Mouse (Mus musculus) CH12.LX (cell line): ENCODE results near the gene Slc25a33. TPM values are rescaled to one million over a fixed set of nuclear protein-coding genes. Genes with fewer than 3 reads are reported as not detected.
A peak's percentile ranks its signal among the peaks of the same experiment; 100 is the strongest.

ENCODE experiments used
- DNase-seq: peaks from one replicate; pipeline ENCODE4 v3.0.0-alpha.2; 2013; ENCODE audit errors: extremely low read depth
- H3K27ac ChIP-seq: 2 replicates; pipeline ENCODE4 v1.5.1; 2012; ENCODE audit warnings: low read depth, mild to moderate bottlenecking, control low read depth, moderate library complexity; ENCODE audit not compliant: insufficient read depth
- H3K27me3 ChIP-seq: replicated peaks from 2 replicates; pipeline ENCODE3; 2012; ENCODE audit warnings: inconsistent platforms
- H3K36me3 ChIP-seq, 2 experiments: replicated peaks in 1 of 2; 2 replicates each; pipeline versions ENCODE3 to v1.6.1; 2012; ENCODE audit warnings: inconsistent platforms in 1 of 2, low read length in 1 of 2, mild to moderate bottlenecking in 1 of 2, mixed read lengths in 1 of 2, moderate library complexity in 1 of 2; ENCODE audit not compliant: control insufficient read depth in 1 of 2, insufficient read depth in 1 of 2
- H3K4me1 ChIP-seq, 2 experiments: 2 replicates each; pipeline ENCODE4 v1.6.1; 2012; ENCODE audit warnings: inconsistent platforms in 1 of 2, moderate library complexity in 1 of 2; ENCODE audit not compliant: insufficient read depth in 2 of 2, control insufficient read depth in 1 of 2
- H3K4me2 ChIP-seq: 2 replicates; pipeline ENCODE4 v1.6.1; 2012; ENCODE audit warnings: low read depth, mild to moderate bottlenecking, control low read depth; ENCODE audit not compliant: poor library complexity, insufficient read depth, severe bottlenecking
- H3K4me3 ChIP-seq, 3 experiments: fragments of 150-350 bp in 1 of 3; sonication (generic) in 1 of 3; replicated peaks in 1 of 3; 2 replicates each; pipeline versions ENCODE3 to v1.5.1; 2011 to 2012; ENCODE audit warnings: low read depth in 2 of 3, low read length in 2 of 3, mild to moderate bottlenecking in 2 of 3, moderate library complexity in 2 of 3, control low read depth in 1 of 3, improper control_type of control experiment in 1 of 3, inconsistent platforms in 1 of 3, mixed read lengths in 1 of 3; ENCODE audit not compliant: poor library complexity in 1 of 3
- H3K79me2 ChIP-seq: replicated peaks from 2 replicates; pipeline ENCODE4 v1.6.1; 2012; ENCODE audit warnings: mild to moderate bottlenecking, moderate library complexity; ENCODE audit not compliant: control insufficient read depth, poor library complexity, insufficient read depth, severe bottlenecking; ENCODE audit errors: extremely low read depth
- H3K9ac ChIP-seq: 2 replicates; pipeline ENCODE4 v1.6.1; 2012; ENCODE audit warnings: low read depth, mild to moderate bottlenecking, control low read depth, moderate library complexity; ENCODE audit not compliant: insufficient read depth
- H3K9me3 ChIP-seq: replicated peaks from 2 replicates; pipeline ENCODE3; 2012; ENCODE audit warnings: low read length, inconsistent platforms, mixed read lengths
- BHLHE40 ChIP-seq: IDR thresholded peaks from 2 replicates; pipeline ENCODE4 v1.6.1; 2011; ENCODE audit warnings: mild to moderate bottlenecking, low read depth, low read length, improper control_type of control experiment
- CHD1 ChIP-seq: IDR thresholded peaks from 2 replicates; pipeline ENCODE4 v1.6.1; 2012; ENCODE audit warnings: low read depth, low read length, improper control_type of control experiment, inconsistent platforms
- CHD2 ChIP-seq: IDR thresholded peaks from 2 replicates; pipeline ENCODE4 v1.6.1; 2011; ENCODE audit warnings: low read length, improper control_type of control experiment
- CTCF ChIP-seq, 2 experiments: IDR thresholded peaks in 1 of 2; conservative IDR thresholded peaks in 1 of 2; 2 replicates each; pipeline ENCODE4 v1.5.1; 2011 to 2012; ENCODE audit warnings: low read depth in 2 of 2, low read length in 2 of 2, improper control_type of control experiment in 1 of 2, inconsistent platforms in 1 of 2, mild to moderate bottlenecking in 1 of 2, moderate library complexity in 1 of 2
- E2F4 ChIP-seq: IDR thresholded peaks from 2 replicates; pipeline ENCODE4 v1.6.1; 2011; ENCODE audit warnings: low read depth, low read length, improper control_type of control experiment; ENCODE audit not compliant: insufficient replicate concordance
- ETS1 ChIP-seq: conservative IDR thresholded peaks from 2 replicates; pipeline ENCODE4 v1.6.1; 2012; ENCODE audit warnings: low read depth, mild to moderate bottlenecking, inconsistent platforms, low read length, improper control_type of control experiment, moderate library complexity
- HCFC1 ChIP-seq: IDR thresholded peaks from 2 replicates; pipeline ENCODE4 v1.6.1; 2012; ENCODE audit warnings: low read depth, mild to moderate bottlenecking, inconsistent platforms, low read length, improper control_type of control experiment
- IRF4 ChIP-seq: IDR thresholded peaks from 2 replicates; pipeline ENCODE4 v1.6.1; 2014; ENCODE audit warnings: low read depth, mild to moderate bottlenecking, inconsistent platforms, low read length, improper control_type of control experiment
- JUN ChIP-seq: IDR thresholded peaks from 2 replicates; pipeline ENCODE4 v1.6.1; 2011; ENCODE audit warnings: low read depth, mild to moderate bottlenecking, low read length, improper control_type of control experiment, moderate library complexity; ENCODE audit not compliant: insufficient read depth
- KAT2A ChIP-seq: IDR thresholded peaks from 2 replicates; pipeline ENCODE4 v1.6.1; 2012; ENCODE audit warnings: low read length, improper control_type of control experiment, inconsistent platforms; ENCODE audit not compliant: insufficient replicate concordance
- MAFK ChIP-seq: IDR thresholded peaks from 2 replicates; pipeline ENCODE4 v1.6.1; 2011; ENCODE audit warnings: low read length, improper control_type of control experiment; ENCODE audit not compliant: insufficient replicate concordance
- MAX ChIP-seq: IDR thresholded peaks from 2 replicates; pipeline ENCODE4 v1.6.1; 2011; ENCODE audit warnings: low read length, improper control_type of control experiment
- MAZ ChIP-seq: IDR thresholded peaks from 2 replicates; pipeline ENCODE4 v1.6.1; 2012; ENCODE audit warnings: low read depth, mild to moderate bottlenecking, inconsistent platforms, low read length, improper control_type of control experiment, moderate library complexity
- MYC ChIP-seq: IDR thresholded peaks from 2 replicates; pipeline ENCODE4 v1.6.1; 2011; ENCODE audit warnings: low read depth, mild to moderate bottlenecking, improper control_type of control experiment, low read length
- NELFE ChIP-seq: IDR thresholded peaks from 2 replicates; pipeline ENCODE4 v1.6.1; 2011; ENCODE audit warnings: low read depth, low read length, improper control_type of control experiment
- PAX5 ChIP-seq: IDR thresholded peaks from 2 replicates; pipeline ENCODE4 v1.6.1; 2012; ENCODE audit warnings: low read length, inconsistent platforms, mixed read lengths
- POLR2A ChIP-seq: IDR thresholded peaks from 2 replicates; pipeline ENCODE4 v1.6.1; 2011; ENCODE audit warnings: low read depth, mild to moderate bottlenecking, improper control_type of control experiment, low read length
- POLR2AphosphoS2 ChIP-seq: IDR thresholded peaks from 2 replicates; pipeline ENCODE4 v1.6.1; 2011; ENCODE audit warnings: low read depth, low read length, improper control_type of control experiment
- RAD21 ChIP-seq: IDR thresholded peaks from 2 replicates; pipeline ENCODE4 v1.6.1; 2011; ENCODE audit warnings: low read depth, mild to moderate bottlenecking, low read length, improper control_type of control experiment, moderate library complexity
- RCOR1 ChIP-seq: conservative IDR thresholded peaks from 2 replicates; pipeline ENCODE4 v1.6.1; 2012; ENCODE audit warnings: low read depth, mild to moderate bottlenecking, inconsistent platforms, low read length, improper control_type of control experiment
- SIN3A ChIP-seq: IDR thresholded peaks from 2 replicates; pipeline ENCODE4 v1.6.1; 2012; ENCODE audit warnings: low read length, improper control_type of control experiment, inconsistent platforms
- USF1 ChIP-seq: IDR thresholded peaks from 2 replicates; pipeline ENCODE4 v1.6.1; 2014; ENCODE audit warnings: low read depth, mild to moderate bottlenecking, inconsistent platforms, low read length, improper control_type of control experiment
- USF2 ChIP-seq: conservative IDR thresholded peaks from 2 replicates; pipeline ENCODE4 v1.6.1; 2011; ENCODE audit warnings: low read depth, low read length, improper control_type of control experiment
- ZC3H11A ChIP-seq: IDR thresholded peaks from 2 replicates; pipeline ENCODE4 v1.6.1; 2012; ENCODE audit warnings: low read depth, mild to moderate bottlenecking, inconsistent platforms, low read length, improper control_type of control experiment
- ZKSCAN1 ChIP-seq: IDR thresholded peaks from 2 replicates; pipeline ENCODE4 v1.6.1; 2012; ENCODE audit warnings: low read depth, inconsistent platforms, low read length, improper control_type of control experiment, borderline replicate concordance
- ZNF384 ChIP-seq: IDR thresholded peaks from 2 replicates; pipeline ENCODE4 v1.6.1; 2012; ENCODE audit warnings: low read depth, low read length, improper control_type of control experiment, inconsistent platforms
- dilution Hi-C: fragments of 300-500 bp; cut with MboI; formaldehyde crosslinking; loops from 2 replicates; pipeline ENCODE4 v1.14.3; 2020; ENCODE audit warnings: low sequenced_read_pairs; ENCODE audit not compliant: extremely low pct_unique_long_range_greater_than_20kb, extremely low pct_ligation_motif_present
- in situ Hi-C: fragments of 300-500 bp; cut with MboI; formaldehyde crosslinking; loops from 3 replicates; pipeline ENCODE4 v1.14.3; 2019; ENCODE audit warnings: low sequenced_read_pairs, low pct_ligation_motif_present, low pct_unique_long_range_greater_than_20kb, mixed read lengths
- polyA plus RNA-seq: library from polyadenylated mRNA; unstranded; fragments of >175 nt; gene quantifications from 2 replicates; pipeline ENCODE4 v1.2.1, GENCODE M21; 2012; ENCODE audit warnings: low read depth; ENCODE audit not compliant: insufficient read length
- total RNA-seq, 2 experiments: library from RNA; depleted of rRNA; stranded (reverse); fragments of 300-350 nt in 1 of 2; fragments of >200 nt in 1 of 2; gene quantifications; 2 replicates each; pipeline ENCODE4 v1.2.3; 2012 to 2014

The Slc25a33 gene
- total and polyA plus RNA-seq, 3 experiments = 25.3 to 35.5 (median 32.4) TPM

DNA sequence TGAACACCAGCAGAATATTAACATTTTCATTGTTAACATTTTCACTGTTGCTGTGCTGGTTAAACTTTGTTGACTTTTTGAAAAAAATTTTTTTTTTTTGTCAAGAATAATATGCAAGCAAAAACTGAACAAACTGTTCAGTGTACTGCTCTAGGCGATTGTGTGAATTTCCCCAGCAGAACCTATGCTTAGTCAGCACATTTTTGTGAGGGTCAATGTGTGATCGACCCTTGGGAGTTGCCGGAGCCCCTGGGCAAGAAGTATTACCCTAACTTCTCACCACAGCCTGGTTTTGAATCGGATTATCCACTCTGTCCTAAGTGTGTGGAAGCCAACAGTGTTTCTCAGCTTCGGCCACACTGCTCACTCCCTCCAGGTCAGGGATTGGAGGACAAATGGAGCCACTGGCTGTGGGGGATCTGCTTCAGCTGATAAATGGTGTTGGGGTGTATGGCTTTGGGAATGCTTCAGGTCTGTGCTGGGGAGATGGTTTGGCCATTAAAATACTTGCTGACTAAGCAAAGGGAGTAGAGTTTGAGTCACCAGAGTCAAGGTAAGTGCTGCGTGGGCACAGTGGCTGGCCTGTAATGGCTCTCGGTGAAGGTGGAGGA lies 48.6 kb upstream of the Slc25a33 start:
- dilution Hi-C loops = no loop called here
- H3K9ac ChIP-seq = no peak overlapping the region
- no peak overlapping the region for H3K4me2 ChIP-seq
- TF ChIP-seq ZKSCAN1 (no peak), KAT2A (no peak), MAFK (peak; percentile 75)
- TF ChIP-seq, all 38 proteins: peak for 1
- Histone ChIP-seq H3K79me2 (no peaks in the 10 kb centered on the region), H3K4me1 (no peaks in the 10 kb centered on the region), H3K27ac (no peak overlapping the region), H3K4me3 (no peak overlapping the region), H3K9me3 (peaks cover 4% of the 10 kb centered on the region), H3K36me3 (no peaks in the 10 kb centered on the region), H3K27me3 (peaks cover 6% of the 10 kb centered on the region)
- in situ Hi-C loops = no loop called here
- DNase-seq = no peak

DNA sequence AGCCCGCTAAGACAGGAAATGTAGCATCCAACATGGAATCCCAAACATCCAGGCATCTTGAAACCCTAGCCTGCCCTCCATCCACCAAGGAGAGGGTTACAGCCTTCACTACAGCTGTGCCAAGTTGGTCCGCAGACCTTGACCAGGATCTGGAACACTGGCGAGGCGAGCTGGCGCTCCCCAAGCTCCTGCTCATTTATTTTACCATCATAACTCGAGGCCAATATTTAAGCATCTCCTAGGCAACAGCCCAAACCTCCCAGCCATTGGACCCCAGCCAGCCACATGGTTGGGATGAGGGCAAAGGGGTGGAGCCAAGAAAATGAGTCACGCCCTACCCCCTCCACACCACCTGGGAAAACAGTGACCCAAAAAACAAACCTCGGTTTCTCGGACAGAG lies 48.0 kb upstream of the Slc25a33 start:
- Histone ChIP-seq H3K36me3 (no peaks in the 10 kb centered on the region), H3K27ac (no peak overlapping the region), H3K4me1 (no peaks in the 10 kb centered on the region), H3K4me2 (no peak overlapping the region), H3K27me3 (peaks cover 6% of the 10 kb centered on the region), H3K4me3 (no peak overlapping the region), H3K79me2 (no peaks in the 10 kb centered on the region), H3K9me3 (peaks cover 3% of the 10 kb centered on the region), H3K9ac (no peak overlapping the region)
- TF ChIP-seq JUN (no peak), PAX5 (no peak), ZC3H11A (no peak), BHLHE40 (no peak), SIN3A (no peak), NELFE (no peak)
- in situ Hi-C loops = no loop called here
- no peak for DNase-seq
- dilution Hi-C loops = no loop called here

DNA sequence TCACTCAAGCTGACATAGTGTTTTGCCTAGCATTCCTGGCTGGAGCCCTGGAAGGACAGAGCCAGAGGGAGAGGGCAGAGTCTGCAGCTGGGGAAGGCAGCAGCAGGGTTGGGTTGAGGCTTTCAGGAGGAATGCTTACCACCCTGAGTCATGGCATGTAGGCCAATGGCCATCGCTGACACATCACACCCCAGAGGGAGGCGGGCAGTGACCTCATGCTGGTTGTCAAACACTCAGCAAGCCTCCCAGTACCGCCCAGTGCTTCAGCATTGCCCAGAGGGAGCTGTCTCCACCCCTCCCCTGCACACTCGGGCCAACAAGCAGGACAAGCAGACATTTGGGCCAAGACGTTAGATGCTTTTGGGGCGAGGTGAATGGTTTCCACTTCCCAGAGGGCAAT lies 46.5 kb upstream of the Slc25a33 start:
- Histone ChIP-seq H3K27ac (no peak overlapping the region), H3K9me3 (no peaks in the 10 kb centered on the region), H3K4me2 (no peak overlapping the region), H3K4me3 (no peak overlapping the region), H3K27me3 (peaks cover 6% of the 10 kb centered on the region), H3K79me2 (no peaks in the 10 kb centered on the region), H3K36me3 (no peaks in the 10 kb centered on the region), H3K4me1 (no peaks in the 10 kb centered on the region), H3K9ac (no peak overlapping the region)
- TF ChIP-seq ZC3H11A (no peak), ETS1 (no peak), RAD21 (no peak), CTCF (conservative IDR thresholded peaks at IDR 0.05 in 1 of 2, IDR thresholded peaks at IDR 0.05 in 1 of 2; ENCODE audit: low read depth in 2 of 2, low read length in 2 of 2) (no peak), CHD1 (no peak), PAX5 (no peak), IRF4 (no peak), MAX (no peak), POLR2AphosphoS2 (no peak), MYC (no peak), CHD2 (no peak), MAZ (no peak), USF2 (no peak), KAT2A (no peak), RCOR1 (no peak), E2F4 (no peak), ZNF384 (no peak), HCFC1 (no peak), POLR2A (no peak), USF1 (no peak)
- dilution Hi-C loops (no loop called here), in situ Hi-C loops (no loop called here)
- no peak for DNase-seq
